Mouse (Mus musculus) CH12.LX (cell line): ENCODE measurements at regions not wholly inside any gene's neighbourhood (a gene's known extent, or its start where the extent isn't known, plus 50 kb on each side); places are given as distances from the start of the nearest gene placed in this dataset.

ENCODE experiments used
- DNase-seq: peaks from one replicate; pipeline ENCODE4 v3.0.0-alpha.2; 2013; ENCODE audit errors: extremely low read depth
- H3K27ac ChIP-seq: 2 replicates; pipeline ENCODE4 v1.5.1; 2012; ENCODE audit warnings: low read depth, mild to moderate bottlenecking, control low read depth, moderate library complexity; ENCODE audit not compliant: insufficient read depth
- H3K27me3 ChIP-seq: replicated peaks from 2 replicates; pipeline ENCODE3; 2012; ENCODE audit warnings: inconsistent platforms
- H3K36me3 ChIP-seq, 2 experiments: replicated peaks in 1 of 2; 2 replicates each; pipeline versions ENCODE3 to v1.6.1; 2012; ENCODE audit warnings: inconsistent platforms in 1 of 2, low read length in 1 of 2, mild to moderate bottlenecking in 1 of 2, mixed read lengths in 1 of 2, moderate library complexity in 1 of 2; ENCODE audit not compliant: control insufficient read depth in 1 of 2, insufficient read depth in 1 of 2
- H3K4me1 ChIP-seq, 2 experiments: 2 replicates each; pipeline ENCODE4 v1.6.1; 2012; ENCODE audit warnings: inconsistent platforms in 1 of 2, moderate library complexity in 1 of 2; ENCODE audit not compliant: insufficient read depth in 2 of 2, control insufficient read depth in 1 of 2
- H3K4me2 ChIP-seq: 2 replicates; pipeline ENCODE4 v1.6.1; 2012; ENCODE audit warnings: low read depth, mild to moderate bottlenecking, control low read depth; ENCODE audit not compliant: poor library complexity, insufficient read depth, severe bottlenecking
- H3K4me3 ChIP-seq, 3 experiments: fragments of 150-350 bp in 1 of 3; sonication (generic) in 1 of 3; replicated peaks in 1 of 3; 2 replicates each; pipeline versions ENCODE3 to v1.5.1; 2011 to 2012; ENCODE audit warnings: low read depth in 2 of 3, low read length in 2 of 3, mild to moderate bottlenecking in 2 of 3, moderate library complexity in 2 of 3, control low read depth in 1 of 3, improper control_type of control experiment in 1 of 3, inconsistent platforms in 1 of 3, mixed read lengths in 1 of 3; ENCODE audit not compliant: poor library complexity in 1 of 3
- H3K79me2 ChIP-seq: replicated peaks from 2 replicates; pipeline ENCODE4 v1.6.1; 2012; ENCODE audit warnings: mild to moderate bottlenecking, moderate library complexity; ENCODE audit not compliant: control insufficient read depth, poor library complexity, insufficient read depth, severe bottlenecking; ENCODE audit errors: extremely low read depth
- H3K9ac ChIP-seq: 2 replicates; pipeline ENCODE4 v1.6.1; 2012; ENCODE audit warnings: low read depth, mild to moderate bottlenecking, control low read depth, moderate library complexity; ENCODE audit not compliant: insufficient read depth
- H3K9me3 ChIP-seq: replicated peaks from 2 replicates; pipeline ENCODE3; 2012; ENCODE audit warnings: low read length, inconsistent platforms, mixed read lengths
- BHLHE40 ChIP-seq: IDR thresholded peaks from 2 replicates; pipeline ENCODE4 v1.6.1; 2011; ENCODE audit warnings: mild to moderate bottlenecking, low read depth, low read length, improper control_type of control experiment
- CHD1 ChIP-seq: IDR thresholded peaks from 2 replicates; pipeline ENCODE4 v1.6.1; 2012; ENCODE audit warnings: low read depth, low read length, improper control_type of control experiment, inconsistent platforms
- CHD2 ChIP-seq: IDR thresholded peaks from 2 replicates; pipeline ENCODE4 v1.6.1; 2011; ENCODE audit warnings: low read length, improper control_type of control experiment
- E2F4 ChIP-seq: IDR thresholded peaks from 2 replicates; pipeline ENCODE4 v1.6.1; 2011; ENCODE audit warnings: low read depth, low read length, improper control_type of control experiment; ENCODE audit not compliant: insufficient replicate concordance
- ELF1 ChIP-seq: IDR thresholded peaks from 2 replicates; pipeline ENCODE4 v1.6.1; 2014; ENCODE audit warnings: low read depth, mild to moderate bottlenecking, inconsistent platforms, low read length, improper control_type of control experiment
- EP300 ChIP-seq: IDR thresholded peaks from 2 replicates; pipeline ENCODE4 v1.6.1; 2011; ENCODE audit warnings: low read length, improper control_type of control experiment
- ETS1 ChIP-seq: conservative IDR thresholded peaks from 2 replicates; pipeline ENCODE4 v1.6.1; 2012; ENCODE audit warnings: low read depth, mild to moderate bottlenecking, inconsistent platforms, low read length, improper control_type of control experiment, moderate library complexity
- IRF4 ChIP-seq: IDR thresholded peaks from 2 replicates; pipeline ENCODE4 v1.6.1; 2014; ENCODE audit warnings: low read depth, mild to moderate bottlenecking, inconsistent platforms, low read length, improper control_type of control experiment
- MAFK ChIP-seq: IDR thresholded peaks from 2 replicates; pipeline ENCODE4 v1.6.1; 2011; ENCODE audit warnings: low read length, improper control_type of control experiment; ENCODE audit not compliant: insufficient replicate concordance
- MAX ChIP-seq: IDR thresholded peaks from 2 replicates; pipeline ENCODE4 v1.6.1; 2011; ENCODE audit warnings: low read length, improper control_type of control experiment
- MAZ ChIP-seq: IDR thresholded peaks from 2 replicates; pipeline ENCODE4 v1.6.1; 2012; ENCODE audit warnings: low read depth, mild to moderate bottlenecking, inconsistent platforms, low read length, improper control_type of control experiment, moderate library complexity
- MEF2A ChIP-seq: IDR thresholded peaks from 2 replicates; pipeline ENCODE4 v1.6.1; 2014; ENCODE audit warnings: low read depth, mild to moderate bottlenecking, inconsistent platforms, low read length, improper control_type of control experiment, borderline replicate concordance
- MXI1 ChIP-seq: IDR thresholded peaks from 2 replicates; pipeline ENCODE4 v1.6.1; 2011; ENCODE audit warnings: mild to moderate bottlenecking, low read depth, low read length, improper control_type of control experiment
- MYC ChIP-seq: IDR thresholded peaks from 2 replicates; pipeline ENCODE4 v1.6.1; 2011; ENCODE audit warnings: low read depth, mild to moderate bottlenecking, improper control_type of control experiment, low read length
- NRF1 ChIP-seq: IDR thresholded peaks from 2 replicates; pipeline ENCODE4 v1.6.1; 2014; ENCODE audit warnings: low read depth, mild to moderate bottlenecking, inconsistent platforms, low read length, improper control_type of control experiment, moderate library complexity
- PAX5 ChIP-seq: IDR thresholded peaks from 2 replicates; pipeline ENCODE4 v1.6.1; 2012; ENCODE audit warnings: low read length, inconsistent platforms, mixed read lengths
- POLR2A ChIP-seq: IDR thresholded peaks from 2 replicates; pipeline ENCODE4 v1.6.1; 2011; ENCODE audit warnings: low read depth, mild to moderate bottlenecking, improper control_type of control experiment, low read length
- POLR2AphosphoS2 ChIP-seq: IDR thresholded peaks from 2 replicates; pipeline ENCODE4 v1.6.1; 2011; ENCODE audit warnings: low read depth, low read length, improper control_type of control experiment
- RAD21 ChIP-seq: IDR thresholded peaks from 2 replicates; pipeline ENCODE4 v1.6.1; 2011; ENCODE audit warnings: low read depth, mild to moderate bottlenecking, low read length, improper control_type of control experiment, moderate library complexity
- SMC3 ChIP-seq: IDR thresholded peaks from 2 replicates; pipeline ENCODE4 v1.6.1; 2011; ENCODE audit warnings: low read depth, low read length, improper control_type of control experiment
- TCF12 ChIP-seq: IDR thresholded peaks from 2 replicates; pipeline ENCODE4 v1.6.1; 2014; ENCODE audit warnings: low read depth, mild to moderate bottlenecking, inconsistent platforms, low read length, improper control_type of control experiment
- ZC3H11A ChIP-seq: IDR thresholded peaks from 2 replicates; pipeline ENCODE4 v1.6.1; 2012; ENCODE audit warnings: low read depth, mild to moderate bottlenecking, inconsistent platforms, low read length, improper control_type of control experiment
- ZKSCAN1 ChIP-seq: IDR thresholded peaks from 2 replicates; pipeline ENCODE4 v1.6.1; 2012; ENCODE audit warnings: low read depth, inconsistent platforms, low read length, improper control_type of control experiment, borderline replicate concordance
- ZMIZ1 ChIP-seq: IDR thresholded peaks from 2 replicates; pipeline ENCODE4 v1.6.1; 2012; ENCODE audit warnings: low read depth, mild to moderate bottlenecking, inconsistent platforms, low read length, improper control_type of control experiment
- ZNF384 ChIP-seq: IDR thresholded peaks from 2 replicates; pipeline ENCODE4 v1.6.1; 2012; ENCODE audit warnings: low read depth, low read length, improper control_type of control experiment, inconsistent platforms
- dilution Hi-C: fragments of 300-500 bp; cut with MboI; formaldehyde crosslinking; loops from 2 replicates; pipeline ENCODE4 v1.14.3; 2020; ENCODE audit warnings: low sequenced_read_pairs; ENCODE audit not compliant: extremely low pct_unique_long_range_greater_than_20kb, extremely low pct_ligation_motif_present
- in situ Hi-C: fragments of 300-500 bp; cut with MboI; formaldehyde crosslinking; loops from 3 replicates; pipeline ENCODE4 v1.14.3; 2019; ENCODE audit warnings: low sequenced_read_pairs, low pct_ligation_motif_present, low pct_unique_long_range_greater_than_20kb, mixed read lengths

- H3K79me2 ChIP-seq, result no peaks in the 10 kb centered on the region
- in situ Hi-C loops, result no loop called here
- no peak overlapping the region for H3K4me3 ChIP-seq
- peak; percentile 65 for TF ChIP-seq MEF2A
- no peak for TF ChIP-seq CHD2
- no peak for TF ChIP-seq MAFK
- peak; percentile 50; the same call in 1 of the 2 replicates for TF ChIP-seq MAX
- TF ChIP-seq ZMIZ1, result no peak
- TF ChIP-seq ZNF384, result no peak
- TF ChIP-seq ELF1, result no peak
- no peak for TF ChIP-seq MAZ
- TF ChIP-seq ZC3H11A, result no peak
- no peak for TF ChIP-seq ZKSCAN1
- peak; percentile 87 for TF ChIP-seq MYC
- TF ChIP-seq ETS1, result peak; percentile 70
- peak; percentile 43; the same call in 1 of the 2 replicates for TF ChIP-seq TCF12
- peak; percentile 69 for TF ChIP-seq EP300
- no peak; the same call in 1 of the 2 replicates for TF ChIP-seq RAD21
- TF ChIP-seq MXI1, result no peak; the same call in 1 of the 2 replicates
- peak; percentile 59; the same call in 1 of the 2 replicates for TF ChIP-seq IRF4
- no peak for TF ChIP-seq POLR2AphosphoS2
- TF ChIP-seq BHLHE40, result peak; percentile 60
- TF ChIP-seq E2F4, result no peak
- H3K4me2 ChIP-seq, result 0 out of 2 replicates have a peak overlapping the region, but pooled peaks have one; percentile 30
- peaks cover 7 to 26% of the 10 kb centered on the region in 2 experiments; a peak in 3 of 4 replicates for H3K4me1 ChIP-seq
- H3K9ac ChIP-seq, result no peak overlapping the region
- H3K9me3 ChIP-seq, result no peaks in the 10 kb centered on the region
- no peaks in the 10 kb centered on the region for H3K36me3 ChIP-seq
- dilution Hi-C loops, result no loop called here
- H3K27ac ChIP-seq, result no peak overlapping the region
- DNase-seq, result peak; percentile 61
- no peaks in the 10 kb centered on the region for H3K27me3 ChIP-seq
These were observed 136.3 kb upstream of the Gm37988 start for GRCm38 (mm10) chr1:4671237-4672019.

- Histone ChIP-seq H3K27ac (no peak overlapping the region), H3K9ac (no peak overlapping the region), H3K79me2 (no peaks in the 10 kb centered on the region), H3K4me2 (no peak overlapping the region), H3K4me1 (peaks cover 7 to 23% of the 10 kb centered on the region in 2 experiments; a peak in 3 of 4 replicates), H3K36me3 (no peaks in the 10 kb centered on the region), H3K9me3 (no peaks in the 10 kb centered on the region), H3K27me3 (no peaks in the 10 kb centered on the region), H3K4me3 (no peak overlapping the region)
- DNase-seq, result no peak
- in situ Hi-C loops (no loop called here), dilution Hi-C loops (no loop called here)
- TF ChIP-seq CHD1, result no peak
- no peak for TF ChIP-seq POLR2A
- TF ChIP-seq TCF12, result no peak
- no peak for TF ChIP-seq PAX5
- no peak for TF ChIP-seq SMC3
- no peak for TF ChIP-seq NRF1
- no peak for TF ChIP-seq MAX
- no peak for TF ChIP-seq E2F4
- no peak for TF ChIP-seq MEF2A
- TF ChIP-seq ETS1, result no peak
- no peak for TF ChIP-seq MAZ
- no peak for TF ChIP-seq ZNF384
- TF ChIP-seq MYC, result no peak
These were observed 135.3 kb upstream of the Gm37988 start for GRCm38 (mm10) chr1:4672344-4672743.
